Mouse (Mus musculus): ENCODE results near the gene C1qa. TPM values are rescaled to one million over a fixed set of nuclear protein-coding genes. Genes with fewer than 3 reads are reported as not detected.

C1qa gene
- total RNA-seq, 2 experiments from 2014 or later = 39.1 to 41.5 TPM

- intact Hi-C loops (cut with DNase I) = no loop called here
- no peak for DNase-seq
Measured at GRCm38 (mm10) chr4:136865531-136865930, 33.1 kb downstream of the C1qa start.

DNA sequence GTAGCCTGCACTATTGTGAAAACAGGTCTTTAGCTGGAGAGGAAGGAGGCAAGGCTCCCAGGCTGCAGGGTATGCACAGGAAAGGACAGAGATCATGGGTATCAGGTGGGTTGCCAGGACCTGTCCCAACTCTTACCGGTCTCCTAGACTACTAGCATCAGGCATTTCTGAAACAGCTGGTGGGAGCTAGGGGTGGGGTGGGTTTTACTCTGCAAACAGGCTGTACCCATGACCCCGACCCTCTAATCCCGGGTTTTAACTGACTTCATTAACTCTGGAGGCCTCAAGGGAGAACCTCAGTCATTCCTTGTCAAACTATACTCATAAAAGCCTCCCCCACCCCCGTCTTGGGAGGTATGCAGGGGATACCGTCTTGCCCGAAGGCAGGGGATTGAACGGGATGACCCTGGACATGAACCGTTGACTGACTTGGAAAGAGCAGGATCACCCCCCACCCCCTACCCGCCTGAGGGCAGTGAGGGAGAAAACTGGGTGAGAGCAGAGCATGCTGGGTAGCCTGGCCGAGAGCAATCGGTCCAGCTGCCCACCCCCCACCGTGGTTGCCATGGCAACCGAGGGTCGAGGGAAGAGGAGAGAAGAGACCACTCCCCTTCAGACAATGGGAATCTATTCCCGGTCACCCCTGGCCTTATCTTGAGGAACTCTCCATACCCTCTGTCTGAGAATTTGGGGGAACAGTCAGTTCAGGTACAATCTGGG is 33.7 kb downstream of the C1qa start:
- intact Hi-C loops (cut with DNase I) = no loop called here
- no peak for DNase-seq

DNA sequence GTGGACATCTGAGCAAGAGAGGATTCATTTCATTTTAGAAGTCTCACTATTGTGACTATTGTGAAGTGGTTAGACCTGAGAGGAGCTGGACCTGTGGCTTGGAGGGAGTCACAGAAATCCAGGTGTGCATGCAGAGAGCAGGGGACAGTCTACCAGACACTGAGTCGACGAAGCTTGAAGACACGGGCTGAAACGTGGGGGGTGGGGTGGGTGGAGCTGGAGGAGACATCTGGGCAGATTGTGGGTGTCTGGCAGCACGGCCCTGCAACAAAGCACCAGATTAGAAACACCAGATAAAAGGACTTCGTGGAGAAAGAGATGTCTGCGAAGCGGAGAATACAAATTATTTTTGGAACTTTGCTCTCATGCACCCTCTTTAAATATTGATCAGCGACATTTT is 35.1 kb downstream of the C1qa start:
- intact Hi-C loops (cut with DNase I) = no loop called here
- no peak for DNase-seq

DNA sequence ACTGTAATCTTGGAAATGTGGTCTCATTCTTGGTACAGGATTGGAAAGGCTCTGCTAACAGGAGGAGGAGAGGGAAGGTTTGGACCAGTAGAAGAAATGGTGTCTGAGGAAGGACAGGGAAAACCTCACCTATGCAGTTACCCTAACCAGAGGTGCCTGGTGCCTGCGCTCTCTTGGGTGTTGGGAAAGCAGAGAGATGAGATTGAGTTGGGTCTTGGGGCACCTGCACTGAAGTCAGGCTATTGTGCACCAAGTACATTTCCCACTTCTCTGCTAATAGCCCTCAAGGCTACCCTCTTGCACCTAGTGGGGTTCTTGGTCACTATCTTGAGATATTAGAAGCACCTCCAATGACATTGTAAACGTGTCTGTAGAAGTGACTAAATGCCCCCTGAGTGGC is 36.2 kb downstream of the C1qa start:
- intact Hi-C loops (cut with DNase I) = no loop called here
- DNase-seq = no peak

DNA sequence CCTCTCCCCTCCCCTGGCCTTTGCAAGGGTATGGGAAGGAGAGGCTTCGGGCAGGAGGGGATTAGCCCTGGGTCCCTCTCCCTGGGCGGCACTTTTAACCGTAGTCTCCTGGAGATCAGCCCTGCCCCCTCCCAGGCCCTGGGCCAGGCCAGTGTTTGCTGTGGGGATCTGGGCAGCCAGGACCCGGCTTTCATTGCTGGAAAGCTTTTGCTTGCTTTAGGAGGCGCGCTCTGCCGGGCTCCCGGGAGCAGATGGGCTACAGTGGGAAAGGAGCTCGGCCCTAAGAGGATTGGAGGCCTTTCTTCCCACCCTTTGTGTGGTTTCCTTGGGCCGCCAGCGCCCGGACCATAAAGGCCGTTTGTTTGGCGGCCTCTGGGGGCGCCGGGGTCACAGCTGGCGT is 36.8 kb downstream of the C1qa start:
- intact Hi-C loops (cut with DNase I) = no loop called here

GRCm38 (mm10) chr4:136860022-136860421 is 38.6 kb downstream of the C1qa start:
- no peak for DNase-seq
- intact Hi-C loops (cut with DNase I) = no loop called here

More for the DNA sequence above, 36.8 kb downstream of the C1qa start:
- no peak for DNase-seq

- intact Hi-C loops (cut with DNase I) = no loop called here
- peak in 1 of 2 experiments; percentile 23 for DNase-seq
Measured at GRCm38 (mm10) chr4:136855081-136855480, 43.5 kb downstream of the C1qa start.

- no peak for DNase-seq
- intact Hi-C loops (cut with DNase I) = no loop called here
Measured at GRCm38 (mm10) chr4:136852989-136853388, 45.6 kb downstream of the C1qa start.

DNA sequence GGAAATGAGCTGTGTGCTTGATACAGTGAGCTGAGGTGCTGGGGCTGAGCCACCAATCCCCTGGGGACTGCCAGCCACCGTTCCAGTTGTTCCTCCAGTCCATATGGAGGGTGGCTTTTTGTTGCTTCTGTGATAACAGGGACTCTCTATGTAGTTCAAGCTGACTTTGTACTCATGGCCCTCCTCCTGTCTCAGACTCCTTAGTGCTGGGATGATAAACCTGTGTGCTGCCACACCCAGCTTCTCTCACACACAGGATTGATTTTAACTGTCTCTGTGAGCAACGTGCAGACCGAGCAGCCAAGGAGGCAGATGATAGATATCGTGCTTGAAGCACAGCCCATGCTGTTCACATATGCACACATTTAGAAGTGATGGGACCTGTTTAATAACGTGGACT is 46.5 kb downstream of the C1qa start:
- DNase-seq = no peak
- intact Hi-C loops (cut with DNase I) = no loop called here

DNA sequence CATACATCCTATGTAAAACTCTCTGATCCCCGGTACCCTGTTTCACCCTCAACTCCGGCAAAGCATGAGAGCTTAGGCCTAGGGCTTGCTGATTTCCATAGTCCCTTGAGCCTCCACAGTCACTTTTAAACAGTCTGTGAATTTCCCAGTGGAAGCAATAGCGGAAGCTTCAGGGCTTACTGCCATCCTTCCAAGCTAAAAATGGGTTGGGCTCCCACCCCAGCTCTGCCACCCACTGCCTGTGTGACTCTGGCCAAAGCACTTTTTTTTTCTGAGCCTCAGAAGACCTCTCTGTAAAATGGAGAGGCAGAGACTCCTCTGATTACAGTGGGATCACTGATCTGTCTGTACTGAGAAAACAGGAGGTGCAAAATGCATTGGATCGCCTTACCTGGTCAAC is 50.0 kb downstream of the C1qa start:
- intact Hi-C loops (cut with DNase I) = no loop called here
- no peak for DNase-seq

DNA sequence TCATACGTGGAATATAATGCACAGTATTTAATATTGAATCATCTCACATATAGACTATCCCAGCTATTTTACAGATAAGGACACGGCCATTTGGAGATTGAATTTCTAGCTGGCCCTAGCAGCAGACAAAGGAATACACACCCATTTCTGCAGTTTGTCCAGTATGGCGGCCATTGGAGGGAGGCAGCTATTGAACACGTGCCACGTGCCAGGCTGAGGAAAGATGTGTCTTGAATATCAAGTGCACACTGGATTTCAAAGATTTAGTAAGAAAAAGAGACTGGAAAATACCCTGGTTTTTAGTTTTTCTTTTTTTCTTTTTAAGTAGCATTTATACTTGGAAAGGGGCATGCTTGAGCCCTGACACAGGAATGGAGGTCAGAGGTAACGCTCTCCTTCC is 51.4 kb downstream of the C1qa start:
- intact Hi-C loops (cut with DNase I) = no loop called here
- DNase-seq = no peak

Other genes starting within 250 kb of the C1qa start
- gene Ephb2, start 62.8 kb downstream of the C1qa start, total RNA-seq (2021) = 1 to 10 TPM in 1 of 2 experiments, under 1 TPM in 1; 0.81 to 1.1 TPM
- gene C1qb, start 12.6 kb downstream of the C1qa start, total RNA-seq (2021) = 10 to 100 TPM; 41.6 to 44.7 TPM
- 10 to 100 TPM; 34.9 to 36.4 TPM for gene C1qc, start 5.7 kb downstream of the C1qa start, total RNA-seq (2021)
- gene Epha8, start 58.0 kb upstream of the C1qa start, total RNA-seq (2021) = not detected
- 1 to 10 TPM; 6.5 to 8.2 TPM for gene Zbtb40, start 150.0 kb upstream of the C1qa start, total RNA-seq (2021)